Mouse (Mus musculus): ENCODE measurements at regions not wholly inside any gene's neighbourhood (a gene's known extent, or its start where the extent isn't known, plus 50 kb on each side); places are given as distances from the start of the nearest gene placed in this dataset.
A peak's percentile ranks its signal among the peaks of the same experiment; 100 is the strongest.

- Histone ChIP-seq H3K4me3 (ENCODE audit: control insufficient read depth in 1 of 2, insufficient read depth in 1 of 2, low read depth in 1 of 2, low read length in 2 of 2) (no peak overlapping the region), H3K9ac (ENCODE audit: low read length) (no peak overlapping the region), H3K9me3 (ENCODE audit: control insufficient read depth, low read length) (peaks cover 5% of the 10 kb centered on the region), H3K27ac (replicated peaks in 1 of 2; ENCODE audit: control insufficient read depth in 1 of 2, insufficient read depth in 1 of 2, low read depth in 2 of 2, low read length in 2 of 2) (no peak overlapping the region), H3K4me2 (ENCODE audit: low read length) (no peak overlapping the region), H3K4me1 (ENCODE audit: control insufficient read depth in 2 of 2, insufficient read depth in 2 of 2, low read length in 2 of 2) (no peaks in the 10 kb centered on the region), H3K36me3 (ENCODE audit: control insufficient read depth, insufficient read depth, low read length) (no peaks in the 10 kb centered on the region), H3K27me3 (ENCODE audit: control insufficient read depth, insufficient read depth, low read length) (no peaks in the 10 kb centered on the region)
- 82% methylated on average over 7 of the region's 7 CpGs for WGBS
- ATAC-seq (ENCODE audit: insufficient number of reproducible peaks, insufficient read depth, low FRiP score, low read depth): no peak
These were observed 145.1 kb upstream of the Id4 start for GRCm38 (mm10) chr13:48115890-48116289.

DNA sequence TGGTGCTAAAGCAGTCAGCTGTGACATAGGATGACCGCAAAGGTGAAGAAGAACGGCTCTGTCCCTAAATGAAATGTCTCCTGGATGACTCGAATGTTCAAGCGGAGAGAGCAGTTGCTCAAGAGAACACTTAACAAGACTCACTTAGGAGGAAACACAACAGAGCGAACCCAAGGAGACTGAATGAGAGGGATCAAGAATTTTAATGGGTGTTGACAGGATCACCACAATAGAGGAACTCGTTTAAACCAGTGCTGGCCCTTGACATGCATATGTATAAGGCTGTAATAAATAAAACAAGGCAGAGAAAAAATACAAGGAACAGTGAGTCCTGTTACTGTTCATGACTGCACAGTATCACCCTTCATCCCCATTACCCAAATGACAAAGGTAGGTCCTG is 134.4 kb upstream of the Id4 start:
- Histone ChIP-seq H3K27ac (replicated peaks in 1 of 2; ENCODE audit: control insufficient read depth in 1 of 2, insufficient read depth in 1 of 2, low read depth in 2 of 2, low read length in 2 of 2) (no peak overlapping the region), H3K9me3 (ENCODE audit: control insufficient read depth, low read length) (no peaks in the 10 kb centered on the region), H3K9ac (ENCODE audit: low read length) (no peak overlapping the region), H3K4me2 (ENCODE audit: low read length) (no peak overlapping the region), H3K27me3 (ENCODE audit: control insufficient read depth, insufficient read depth, low read length) (no peaks in the 10 kb centered on the region), H3K4me3 (ENCODE audit: control insufficient read depth in 1 of 2, insufficient read depth in 1 of 2, low read depth in 1 of 2, low read length in 2 of 2) (no peak overlapping the region), H3K4me1 (ENCODE audit: control insufficient read depth in 2 of 2, insufficient read depth in 2 of 2, low read length in 2 of 2) (peaks cover 0 to 3% of the 10 kb centered on the region in 2 experiments; a peak in 2 of 4 replicates), H3K36me3 (ENCODE audit: control insufficient read depth, insufficient read depth, low read length) (no peaks in the 10 kb centered on the region)
- 57% methylated on average over 6 of the region's 6 CpGs for WGBS
- no peak for ATAC-seq (ENCODE audit: insufficient number of reproducible peaks, insufficient read depth, low FRiP score, low read depth)

GRCm38 (mm10) chr13:48130724-48131123 is 130.3 kb upstream of the Id4 start:
- Histone ChIP-seq H3K27me3 (ENCODE audit: control insufficient read depth, insufficient read depth, low read length) (no peaks in the 10 kb centered on the region), H3K4me2 (ENCODE audit: low read length) (peak overlapping the region; percentile 65), H3K4me1 (ENCODE audit: control insufficient read depth in 2 of 2, insufficient read depth in 2 of 2, low read length in 2 of 2) (peaks cover 0 to 3% of the 10 kb centered on the region in 2 experiments; a peak in 2 of 4 replicates), H3K36me3 (ENCODE audit: control insufficient read depth, insufficient read depth, low read length) (no peaks in the 10 kb centered on the region), H3K27ac (replicated peaks in 1 of 2; ENCODE audit: control insufficient read depth in 1 of 2, insufficient read depth in 1 of 2, low read depth in 2 of 2, low read length in 2 of 2) (peak overlapping the region; percentile 20 to 55; a peak in 3 of 4 replicates), H3K4me3 (ENCODE audit: control insufficient read depth in 1 of 2, insufficient read depth in 1 of 2, low read depth in 1 of 2, low read length in 2 of 2) (peak overlapping the region; percentile 30 to 45), H3K9me3 (ENCODE audit: control insufficient read depth, low read length) (no peaks in the 10 kb centered on the region), H3K9ac (ENCODE audit: low read length) (peak overlapping the region; percentile 65)
- under 1% methylated on average over 17 of the region's 17 CpGs for WGBS
- ATAC-seq (ENCODE audit: insufficient number of reproducible peaks, insufficient read depth, low FRiP score, low read depth): peak; percentile 80; the same call in 1 of the 2 replicates

GRCm38 (mm10) chr13:48131681-48132080 is 129.3 kb upstream of the Id4 start:
- Histone ChIP-seq H3K27me3 (ENCODE audit: control insufficient read depth, insufficient read depth, low read length) (no peaks in the 10 kb centered on the region), H3K27ac (replicated peaks in 1 of 2; ENCODE audit: control insufficient read depth in 1 of 2, insufficient read depth in 1 of 2, low read depth in 2 of 2, low read length in 2 of 2) (no peak overlapping the region), H3K4me2 (ENCODE audit: low read length) (no peak overlapping the region), H3K9ac (ENCODE audit: low read length) (no peak overlapping the region), H3K4me3 (ENCODE audit: control insufficient read depth in 1 of 2, insufficient read depth in 1 of 2, low read depth in 1 of 2, low read length in 2 of 2) (no peak overlapping the region), H3K36me3 (ENCODE audit: control insufficient read depth, insufficient read depth, low read length) (no peaks in the 10 kb centered on the region), H3K9me3 (ENCODE audit: control insufficient read depth, low read length) (no peaks in the 10 kb centered on the region), H3K4me1 (ENCODE audit: control insufficient read depth in 2 of 2, insufficient read depth in 2 of 2, low read length in 2 of 2) (peaks cover 0 to 3% of the 10 kb centered on the region in 2 experiments; a peak in 2 of 4 replicates)
- WGBS: 40% methylated on average over 5 of the region's 5 CpGs
- no peak for ATAC-seq (ENCODE audit: insufficient number of reproducible peaks, insufficient read depth, low FRiP score, low read depth)

DNA sequence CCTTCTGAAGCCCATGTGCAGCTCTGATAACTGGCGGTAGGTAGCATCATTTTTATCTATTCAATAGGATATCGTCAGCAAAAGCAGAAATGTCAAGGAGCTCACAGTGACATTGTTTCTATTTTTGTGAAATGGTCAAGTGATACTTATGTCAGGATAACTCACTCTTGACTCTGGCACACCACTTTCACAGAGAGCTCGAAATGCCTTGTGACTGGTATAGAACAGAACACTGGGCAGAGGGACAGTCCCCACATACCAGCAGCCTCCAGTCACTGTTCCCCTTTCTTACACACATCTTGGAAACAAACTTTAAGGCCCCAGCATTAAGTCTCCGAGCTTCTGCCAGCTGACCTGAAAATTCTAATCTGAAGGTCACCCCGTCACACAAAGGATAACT is 115.1 kb upstream of the Id4 start:
- H3K36me3 ChIP-seq (ENCODE audit: control insufficient read depth, insufficient read depth, low read length): no peaks in the 10 kb centered on the region

GRCm38 (mm10) chr13:48147061-48147460 is 114.0 kb upstream of the Id4 start:
- ATAC-seq (ENCODE audit: insufficient number of reproducible peaks, insufficient read depth, low FRiP score, low read depth): no peak
- Histone ChIP-seq H3K4me2 (ENCODE audit: low read length) (no peak overlapping the region), H3K9ac (ENCODE audit: low read length) (no peak overlapping the region), H3K27ac (replicated peaks in 1 of 2; ENCODE audit: control insufficient read depth in 1 of 2, insufficient read depth in 1 of 2, low read depth in 2 of 2, low read length in 2 of 2) (no peak overlapping the region), H3K4me1 (ENCODE audit: control insufficient read depth in 2 of 2, insufficient read depth in 2 of 2, low read length in 2 of 2) (peaks cover 7 to 20% of the 10 kb centered on the region in 2 experiments; a peak in 3 of 4 replicates), H3K36me3 (ENCODE audit: control insufficient read depth, insufficient read depth, low read length) (no peaks in the 10 kb centered on the region), H3K9me3 (ENCODE audit: control insufficient read depth, low read length) (no peaks in the 10 kb centered on the region), H3K4me3 (ENCODE audit: control insufficient read depth in 1 of 2, insufficient read depth in 1 of 2, low read depth in 1 of 2, low read length in 2 of 2) (no peak overlapping the region), H3K27me3 (ENCODE audit: control insufficient read depth, insufficient read depth, low read length) (no peaks in the 10 kb centered on the region)
- 81% methylated on average over 7 of the region's 7 CpGs for WGBS

More for the DNA sequence above, 115.1 kb upstream of the Id4 start:
- H3K4me1 ChIP-seq (ENCODE audit: control insufficient read depth in 2 of 2, insufficient read depth in 2 of 2, low read length in 2 of 2): peaks cover 7 to 20% of the 10 kb centered on the region in 2 experiments; a peak in 3 of 4 replicates
- peak overlapping the region; percentile 27; the same call in 1 of the 2 replicates for H3K4me2 ChIP-seq (ENCODE audit: low read length)
- WGBS: 34% methylated on average over 5 of the region's 5 CpGs
- no peak overlapping the region for H3K9ac ChIP-seq (ENCODE audit: low read length)
- peak; percentile 73; the same call in 1 of the 2 replicates for ATAC-seq (ENCODE audit: insufficient number of reproducible peaks, insufficient read depth, low FRiP score, low read depth)
- no peaks in the 10 kb centered on the region for H3K9me3 ChIP-seq (ENCODE audit: control insufficient read depth, low read length)
- peak overlapping the region; percentile 56 to 66 for H3K27ac ChIP-seq (replicated peaks in 1 of 2; ENCODE audit: control insufficient read depth in 1 of 2, insufficient read depth in 1 of 2, low read depth in 2 of 2, low read length in 2 of 2)
- H3K27me3 ChIP-seq (ENCODE audit: control insufficient read depth, insufficient read depth, low read length): no peaks in the 10 kb centered on the region
- H3K4me3 ChIP-seq (ENCODE audit: control insufficient read depth in 1 of 2, insufficient read depth in 1 of 2, low read depth in 1 of 2, low read length in 2 of 2): no peak overlapping the region

- ATAC-seq (ENCODE audit: insufficient number of reproducible peaks, insufficient read depth, low FRiP score, low read depth): no peak
- 75% methylated on average over 7 of the region's 7 CpGs for WGBS
- H3K36me3 ChIP-seq (ENCODE audit: control insufficient read depth, insufficient read depth, low read length): no peaks in the 10 kb centered on the region
- no peak overlapping the region for H3K4me3 ChIP-seq (ENCODE audit: control insufficient read depth in 1 of 2, insufficient read depth in 1 of 2, low read depth in 1 of 2, low read length in 2 of 2)
- H3K27ac ChIP-seq (replicated peaks in 1 of 2; ENCODE audit: control insufficient read depth in 1 of 2, insufficient read depth in 1 of 2, low read depth in 2 of 2, low read length in 2 of 2): no peak overlapping the region
- no peak overlapping the region for H3K4me2 ChIP-seq (ENCODE audit: low read length)
- no peaks in the 10 kb centered on the region for H3K4me1 ChIP-seq (ENCODE audit: control insufficient read depth in 2 of 2, insufficient read depth in 2 of 2, low read length in 2 of 2)
- no peaks in the 10 kb centered on the region for H3K27me3 ChIP-seq (ENCODE audit: control insufficient read depth, insufficient read depth, low read length)
- no peak overlapping the region for H3K9ac ChIP-seq (ENCODE audit: low read length)
- no peaks in the 10 kb centered on the region for H3K9me3 ChIP-seq (ENCODE audit: control insufficient read depth, low read length)
These were observed 107.8 kb upstream of the Id4 start for GRCm38 (mm10) chr13:48153248-48153647.
